Mouse (Mus musculus) lung, postnatal 0 days (tissue): ENCODE results near the gene Aph1b.

Experiments
- CTCF ChIP-seq: IDR thresholded peaks from 2 replicates; pipeline ENCODE4 v1.5.1; 2016; ENCODE audit warnings: antibody characterized with exemption, mild to moderate bottlenecking
- EP300 ChIP-seq: IDR thresholded peaks from 2 replicates; pipeline ENCODE4 v1.6.1; 2016; ENCODE audit warnings: antibody characterized with exemption, mild to moderate bottlenecking, control low read depth

- TF ChIP-seq CTCF: no peak
- no peak for TF ChIP-seq EP300
These were observed 55.8 kb downstream of the Aph1b start for GRCm38 (mm10) chr9:66739516-66739915.
